In genomic region chr12:46609580-46610311, GRCm38 (mm10) we compare ENCODE assay signal across 11 mouse cellular contexts.
DNase-seq lines count a peak whose midpoint lies in the region; ATAC-seq and TF ChIP-seq lines count a peak whose summit lies in the region.
"Had no signal": no experiment of that assay in that cellular context is flagged by ENCODE, and none has a peak within 500 bp of the region (broad histone marks: within the 10 kb centered on the region; RNA-seq: fewer than 3 reads in every experiment).

No protein-coding gene starts in this region.

- H3K4me1 ChIP-seq in forebrain, embryonic 12.5 days: peaks cover 11% of the 10 kb centered on the region
- peaks cover 14% of the 10 kb centered on the region for H3K4me1 ChIP-seq in forebrain, embryonic 10.5 days
- no peaks in the 10 kb centered on the region for H3K4me1 ChIP-seq in embryonic facial prominence, embryonic 14.5 days (ENCODE audit: control insufficient read depth, insufficient read depth, low read length)
- H3K4me1 ChIP-seq in midbrain, embryonic 12.5 days: peaks cover 3% of the 10 kb centered on the region; the same call in 1 of the 2 replicates
- H3K4me1 ChIP-seq: limb, embryonic 12.5 days; megakaryocyte, embryonic 14.5 days had no signal

- H3K4me3 ChIP-seq in forebrain, embryonic 12.5 days (replicated peaks): no peak overlapping the region
- H3K4me3 ChIP-seq in forebrain, embryonic 10.5 days: no peak overlapping the region
- no peak overlapping the region for H3K4me3 ChIP-seq in embryonic facial prominence, embryonic 14.5 days (ENCODE audit: low read depth, low read length)
- no peak overlapping the region for H3K4me3 ChIP-seq in midbrain, embryonic 12.5 days
- H3K4me3 ChIP-seq in layer of hippocampus, adult 2 months: no peak overlapping the region
- H3K4me3 ChIP-seq: limb, embryonic 12.5 days; megakaryocyte, embryonic 14.5 days had no signal

- H3K9me3 ChIP-seq in forebrain, embryonic 12.5 days: no peaks in the 10 kb centered on the region
- no peaks in the 10 kb centered on the region for H3K9me3 ChIP-seq in forebrain, embryonic 10.5 days
- H3K9me3 ChIP-seq in embryonic facial prominence, embryonic 14.5 days (ENCODE audit: control insufficient read depth, low read length): no peaks in the 10 kb centered on the region
- no peaks in the 10 kb centered on the region for H3K9me3 ChIP-seq in midbrain, embryonic 12.5 days
- H3K9me3 ChIP-seq: limb, embryonic 12.5 days had no signal

- no peak for DNase-seq in forebrain, embryonic 10.5 days (ENCODE audit: extremely low spot score, low spot score)
- peak; percentile 5 for DNase-seq in NIH3T3 (ENCODE audit: low read depth)
- DNase-seq in embryonic facial prominence, embryonic 14.5 days (ENCODE audit: low spot score): peak; percentile 34
- no peak for DNase-seq in layer of hippocampus, adult 2 months (ENCODE audit: low spot score in 2 of 2)
- no peak for DNase-seq in layer of hippocampus, adult 11-12 months (ENCODE audit: low spot score)
- DNase-seq in left cerebral cortex, postnatal 36 days (ENCODE audit: low spot score in 2 of 2): no peak
- DNase-seq: right cerebral cortex, adult 18-20 months had no signal

- H3K27ac ChIP-seq in forebrain, embryonic 12.5 days: no peak overlapping the region
- H3K27ac ChIP-seq in forebrain, embryonic 10.5 days: no peak overlapping the region
- no peak overlapping the region for H3K27ac ChIP-seq in embryonic facial prominence, embryonic 14.5 days (replicated peaks; ENCODE audit: low read depth, low read length)
- H3K27ac ChIP-seq in midbrain, embryonic 12.5 days (replicated peaks): no peak overlapping the region
- H3K27ac ChIP-seq in layer of hippocampus, adult 2 months: no peak overlapping the region
- H3K27ac ChIP-seq: limb, embryonic 12.5 days had no signal

- H3K27me3 ChIP-seq in forebrain, embryonic 12.5 days: no peaks in the 10 kb centered on the region
- H3K27me3 ChIP-seq in forebrain, embryonic 10.5 days (ENCODE audit: poor library complexity, severe bottlenecking): no peaks in the 10 kb centered on the region
- no peaks in the 10 kb centered on the region for H3K27me3 ChIP-seq in embryonic facial prominence, embryonic 14.5 days (replicated peaks; ENCODE audit: control insufficient read depth, insufficient read depth, low read length)
- H3K27me3 ChIP-seq in midbrain, embryonic 12.5 days: no peaks in the 10 kb centered on the region
- H3K27me3 ChIP-seq: limb, embryonic 12.5 days; megakaryocyte, embryonic 14.5 days had no signal

- H3K9ac ChIP-seq in forebrain, embryonic 12.5 days: no peak overlapping the region
- H3K9ac ChIP-seq in embryonic facial prominence, embryonic 14.5 days (ENCODE audit: low read depth, low read length): no peak overlapping the region
- no peak overlapping the region for H3K9ac ChIP-seq in midbrain, embryonic 12.5 days (replicated peaks)
- H3K9ac ChIP-seq: limb, embryonic 12.5 days had no signal

- no peaks in the 10 kb centered on the region for H3K36me3 ChIP-seq in forebrain, embryonic 12.5 days (replicated peaks)
- no peaks in the 10 kb centered on the region for H3K36me3 ChIP-seq in forebrain, embryonic 10.5 days (replicated peaks)
- no peaks in the 10 kb centered on the region for H3K36me3 ChIP-seq in embryonic facial prominence, embryonic 14.5 days (ENCODE audit: control insufficient read depth, insufficient read depth, low read length)
- no peaks in the 10 kb centered on the region for H3K36me3 ChIP-seq in midbrain, embryonic 12.5 days
- H3K36me3 ChIP-seq: limb, embryonic 12.5 days had no signal

- no peak overlapping the region for H3K4me2 ChIP-seq in forebrain, embryonic 12.5 days
- no peak overlapping the region for H3K4me2 ChIP-seq in embryonic facial prominence, embryonic 14.5 days (ENCODE audit: low read depth, low read length)
- no peak overlapping the region for H3K4me2 ChIP-seq in midbrain, embryonic 12.5 days (replicated peaks)
- H3K4me2 ChIP-seq: limb, embryonic 12.5 days had no signal

- ATAC-seq in forebrain, embryonic 12.5 days (ENCODE audit: low FRiP score): peak; percentile 63; the same call in 1 of the 2 replicates
- 0 out of 2 replicates have a peak, but pooled peaks have one; percentile 12 for ATAC-seq in embryonic facial prominence, embryonic 14.5 days (ENCODE audit: low read depth)
- peak; percentile 81 for ATAC-seq in midbrain, embryonic 12.5 days (ENCODE audit: low FRiP score, low read depth)

- TF ChIP-seq CTCF in layer of hippocampus, adult 2 months (conservative IDR thresholded peaks at IDR 0.05): no peak

- intact Hi-C loops in left cerebral cortex, postnatal 36 days (cut with DNase I): no loop called here

- WGBS in forebrain, embryonic 12.5 days: 41% methylated on average over 12 of the region's 12 CpGs
- 45% methylated on average over 12 of the region's 12 CpGs for WGBS in forebrain, embryonic 10.5 days
- WGBS in embryonic facial prominence, embryonic 14.5 days: 60% methylated on average over 12 of the region's 12 CpGs
- 18% methylated on average over 12 of the region's 12 CpGs for WGBS in midbrain, embryonic 12.5 days

Comparison
In these comparisons a context has a peak if more than half of its experiments do, and no peak if none do; other contexts are left out.
1. ATAC-seq: peak in every context shown above with its lines; median percentile 81 in midbrain, embryonic 12.5 days; 63 in forebrain, embryonic 12.5 days; 12 in embryonic facial prominence, embryonic 14.5 days.
2. DNase-seq: peak in NIH3T3 (single experiment) and embryonic facial prominence, embryonic 14.5 days (single experiment); none in forebrain, embryonic 10.5 days (single experiment), layer of hippocampus, adult 2 months (0 of 2), layer of hippocampus, adult 11-12 months (single experiment) and left cerebral cortex, postnatal 36 days (0 of 2).